Comparison of ENCODE assay signal across 8 mouse cellular contexts in the genomic region with DNA sequence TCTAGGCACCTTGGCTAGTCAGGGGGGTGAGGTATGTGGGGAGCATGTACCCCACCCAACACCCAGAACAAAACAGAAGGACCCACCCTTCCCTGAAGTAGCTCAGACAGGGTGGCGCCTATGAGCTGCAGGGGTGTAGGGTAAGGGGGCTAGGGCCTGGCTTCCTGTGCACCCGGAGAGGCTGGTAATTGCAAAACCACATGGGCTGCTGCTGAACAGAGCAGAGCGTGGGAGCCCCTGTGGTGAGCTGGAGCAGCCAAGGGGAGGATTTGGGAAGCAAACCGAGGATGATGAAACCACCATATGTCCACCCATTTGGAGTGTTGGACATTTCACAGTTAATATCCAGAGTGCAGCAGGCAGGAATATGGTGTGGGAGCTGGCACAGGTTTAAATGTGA. TPM values are rescaled to one million over a fixed set of nuclear protein-coding genes. Genes with fewer than 3 reads are reported as not detected.
DNase-seq lines count a peak whose midpoint lies in the region; ATAC-seq and TF ChIP-seq lines count a peak whose summit lies in the region.

No protein-coding gene starts in this region.

- peak; percentile 70 for DNase-seq in gastrocnemius, adult 18-20 months (ENCODE audit: low spot score)
- DNase-seq in gastrocnemius, postnatal 10 days, result no peak
- DNase-seq in ES-E14 (ENCODE audit: low read depth, low spot score), result no peak
- DNase-seq in gastrocnemius, adult 2 months, result peak; percentile 75
- DNase-seq in layer of hippocampus, postnatal 10 days (ENCODE audit: low spot score in 2 of 2), result peak; percentile 56 to 61
- peak; percentile 59 for DNase-seq in thymus, postnatal 14 days
- no peak for DNase-seq in adrenal gland, postnatal 4 days (ENCODE audit: low spot score in 2 of 2)

- peak overlapping the region; percentile 41 for H3K27ac ChIP-seq in ES-E14 (ENCODE audit: insufficient read depth, low read depth, low read length, poor library complexity, severe bottlenecking)
- H3K27ac ChIP-seq in gastrocnemius, adult 2 months, result peak overlapping the region; percentile 92

- H3K9me3 ChIP-seq in ES-E14 (ENCODE audit: control insufficient read depth, insufficient read depth, low read depth, low read length), result no peaks in the 10 kb centered on the region

- peak overlapping the region; percentile 19 for H3K9ac ChIP-seq in ES-E14 (ENCODE audit: insufficient read depth, low read depth, low read length, poor library complexity, severe bottlenecking)

- no peak for ATAC-seq in CD4-positive, CD25-positive, alpha-beta regulatory T cell, adult 4 months

- no peak overlapping the region for H3K4me3 ChIP-seq in ES-E14 (ENCODE audit: insufficient read depth in 1 of 2, low read depth in 1 of 2, low read length in 2 of 2, poor library complexity in 1 of 2, severe bottlenecking in 1 of 2)
- H3K4me3 ChIP-seq in gastrocnemius, adult 2 months, result peak overlapping the region; percentile 32; the same call in 1 of the 2 replicates

- in situ Hi-C loops in ES-E14 (cut with MboI; ENCODE audit: low sequenced_read_pairs in 2 of 2, unreplicated experiment in 2 of 2), result no loop called here

- H3K4me1 ChIP-seq in ES-E14 (ENCODE audit: control insufficient read depth in 2 of 2, insufficient read depth in 2 of 2, low read length in 2 of 2, poor library complexity in 1 of 2), result peaks cover 14 to 37% of the 10 kb centered on the region in 2 experiments

- peaks cover 14% of the 10 kb centered on the region for H3K36me3 ChIP-seq in ES-E14 (ENCODE audit: control insufficient read depth, insufficient read depth, low read length, poor library complexity, severe bottlenecking)

- intact Hi-C loops in gastrocnemius, adult 2 months (cut with DNase I), result no loop called here

- TF ChIP-seq CTCF in gastrocnemius, adult 2 months (IDR thresholded peaks at IDR 0.05), result peak; percentile 5; the same call in 1 of the 2 replicates

TF ChIP-seq in ES-E14, 5 proteins besides CTCF, POLR2A, EP300 and RAD21:
- no peak for TF ChIP-seq ZNF384 (IDR thresholded peaks at IDR 0.05; ENCODE audit: low read depth, low read length)
- no peak for TF ChIP-seq ZC3H11A (IDR thresholded peaks at IDR 0.05; ENCODE audit: borderline replicate concordance, low read depth, low read length)
- no peak for TF ChIP-seq CHD2 (IDR thresholded peaks at IDR 0.05; ENCODE audit: low read depth, low read length)
- TF ChIP-seq HCFC1 (IDR thresholded peaks at IDR 0.05; ENCODE audit: borderline replicate concordance, insufficient read depth, low read length), result no peak
- no peak for TF ChIP-seq MAFK (IDR thresholded peaks at IDR 0.05; ENCODE audit: insufficient read depth, low read depth, low read length)

RNA-seq across cellular contexts. Expression of a gene that starts 3.7 kb away (rescaled TPM):
- total RNA-seq in gastrocnemius, adult 18-20 months (2021), result 1 to 10 TPM; 6.4 to 8.8 TPM
- total RNA-seq in gastrocnemius, postnatal 10 days (2021), result 1 to 10 TPM; 4.2 to 4.5 TPM
- 35.5 and 48.4 TPM in 2 replicates for total RNA-seq in ES-E14 (2012; rRNA removed)
- 1 to 10 TPM; 6.0 to 6.4 TPM for total RNA-seq in gastrocnemius, adult 2 months (2021)
- 1 to 10 TPM; 5.0 TPM for total RNA-seq in layer of hippocampus, postnatal 10 days (2021)
- total RNA-seq in adrenal gland, postnatal 4 days (2021), result 10 to 100 TPM; 18.4 to 20.6 TPM
- polyA plus RNA-seq in CD4-positive, CD25-positive, alpha-beta regulatory T cell, adult 4 months (2017; shearing (Covaris generic)), result under 1 TPM; 0.07 to 0.13 TPM

RNA-seq across cellular contexts. Expression of a gene that starts 26.0 kb away (rescaled TPM):
- 10 to 100 TPM; 30.2 to 40.3 TPM for total RNA-seq in gastrocnemius, adult 18-20 months (2021)
- 10 to 100 TPM; 54.0 to 64.8 TPM for total RNA-seq in gastrocnemius, postnatal 10 days (2021)
- total RNA-seq in ES-E14 (2012; rRNA removed), result 133 and 162 TPM in 2 replicates
- total RNA-seq in gastrocnemius, adult 2 months (2021), result 10 to 100 TPM; 28.4 to 32.3 TPM
- 10 to 100 TPM; 75.1 to 82.7 TPM for total RNA-seq in layer of hippocampus, postnatal 10 days (2021)
- 10 to 100 TPM; 88.2 to 90.2 TPM for total RNA-seq in adrenal gland, postnatal 4 days (2021)
- polyA plus RNA-seq in CD4-positive, CD25-positive, alpha-beta regulatory T cell, adult 4 months (2017; shearing (Covaris generic)), result 10 to 100 TPM in 1 of 2 experiments, 1 to 10 TPM in 1; 6.4 to 22.8 TPM

RNA-seq across cellular contexts. Expression of a gene that starts 32.3 kb away (rescaled TPM):
- 1 to 10 TPM; 6.2 to 6.9 TPM for total RNA-seq in gastrocnemius, adult 18-20 months (2021)
- total RNA-seq in gastrocnemius, postnatal 10 days (2021), result 10 to 100 TPM; 11.3 to 12.9 TPM
- total RNA-seq in ES-E14 (2012; rRNA removed), result 60.4 and 65.6 TPM in 2 replicates
- total RNA-seq in gastrocnemius, adult 2 months (2021), result 1 to 10 TPM; 7.0 to 7.8 TPM
- 10 to 100 TPM; 72.0 to 73.6 TPM for total RNA-seq in layer of hippocampus, postnatal 10 days (2021)
- total RNA-seq in adrenal gland, postnatal 4 days (2021), result 10 to 100 TPM; 44.3 to 47.5 TPM
- 10 to 100 TPM; 16.9 to 32.1 TPM for polyA plus RNA-seq in CD4-positive, CD25-positive, alpha-beta regulatory T cell, adult 4 months (2017; shearing (Covaris generic))

RNA-seq across cellular contexts. Expression of a gene that starts 38.4 kb away (rescaled TPM):
- 1 to 10 TPM; 7.4 to 8.3 TPM for total RNA-seq in gastrocnemius, adult 18-20 months (2021)
- total RNA-seq in gastrocnemius, postnatal 10 days (2021), result 10 to 100 TPM; 11.9 to 19.3 TPM
- total RNA-seq in ES-E14 (2012; rRNA removed), result 29.4 and 43.6 TPM in 2 replicates
- total RNA-seq in gastrocnemius, adult 2 months (2021), result 10 to 100 TPM; 13.1 to 14.2 TPM
- total RNA-seq in layer of hippocampus, postnatal 10 days (2021), result 10 to 100 TPM; 79.3 to 86.2 TPM
- total RNA-seq in adrenal gland, postnatal 4 days (2021), result 10 to 100 TPM; 61.1 to 62.0 TPM
- polyA plus RNA-seq in CD4-positive, CD25-positive, alpha-beta regulatory T cell, adult 4 months (2017; shearing (Covaris generic)), result 100 to 1,000 TPM in 1 of 2 experiments, 10 to 100 TPM in 1; 77.5 to 135 TPM

Comparison
In these comparisons a context has a peak if more than half of its experiments do, and no peak if none do; other contexts are left out.
1. DNase-seq: peak in gastrocnemius, adult 18-20 months (single experiment), gastrocnemius, adult 2 months (single experiment), layer of hippocampus, postnatal 10 days (2 of 2) and thymus, postnatal 14 days (single experiment); none in gastrocnemius, postnatal 10 days (single experiment), ES-E14 (single experiment) and adrenal gland, postnatal 4 days (0 of 2).